Mouse (Mus musculus) testis, adult 2 months (tissue): ENCODE results near the gene Tsc22d4.

ENCODE experiments used
- CTCF ChIP-seq: fragments of 200-500 bp; IDR thresholded peaks from 2 replicates; pipeline ENCODE4 v1.5.1; 2012; ENCODE audit warnings: low read depth, mild to moderate bottlenecking, inconsistent platforms, low read length, moderate library complexity; ENCODE audit not compliant: control insufficient read depth, insufficient read depth, insufficient replicate concordance
- POLR2A ChIP-seq: fragments of 200-500 bp; IDR thresholded peaks from 2 replicates; pipeline ENCODE4 v1.6.1; 2012; ENCODE audit warnings: low read depth, mild to moderate bottlenecking, inconsistent platforms, low read length, moderate library complexity; ENCODE audit not compliant: control insufficient read depth

DNA sequence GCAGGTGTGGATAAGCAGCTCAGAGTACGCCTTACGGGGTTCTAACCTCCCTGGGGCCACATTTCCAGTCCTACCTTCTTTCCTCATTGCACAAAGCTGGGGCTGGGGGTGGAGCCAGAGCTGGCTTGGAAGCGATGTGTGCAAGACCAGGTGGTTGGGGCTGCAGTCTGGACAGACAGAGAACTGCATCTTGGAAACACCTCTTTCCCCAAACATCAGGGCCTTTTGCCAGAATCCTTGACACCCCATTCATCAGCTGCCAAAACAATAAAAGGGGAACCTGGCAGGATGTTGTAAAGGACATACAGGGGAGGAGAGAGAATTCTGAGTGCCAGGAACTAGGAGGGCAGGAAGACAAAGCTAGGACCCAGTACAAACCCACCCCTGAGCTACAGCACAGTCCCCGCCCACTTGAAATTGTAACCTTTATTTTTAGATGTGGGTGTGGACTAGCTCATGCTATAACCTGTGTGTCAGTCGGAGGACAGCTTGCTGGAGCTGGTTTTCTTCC, 30.9 kb downstream of the Tsc22d4 start:
- TF ChIP-seq CTCF (no peak), POLR2A (no peak)
